ENCODE assay signal across 8 mouse cellular contexts in the genomic region with DNA sequence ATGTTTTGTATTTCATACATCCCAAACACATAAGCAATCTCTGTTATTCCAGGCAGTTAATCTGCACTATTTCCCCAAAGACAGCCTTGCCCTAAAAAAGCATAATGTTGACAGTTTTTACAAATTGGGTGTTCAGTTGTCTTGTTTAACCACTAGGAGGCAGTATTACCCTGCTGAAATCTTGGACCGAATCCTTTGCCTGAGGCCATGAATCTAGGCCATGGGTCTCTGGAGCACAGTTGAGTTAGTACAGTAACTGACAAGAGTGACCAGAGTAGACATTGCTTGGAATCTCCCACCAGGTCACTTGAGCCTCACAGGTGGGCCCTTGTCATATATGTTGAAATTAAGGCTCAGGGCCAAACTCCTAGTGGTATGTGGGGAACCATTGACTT. TPM values are rescaled to one million over a fixed set of nuclear protein-coding genes. Genes with fewer than 3 reads are reported as not detected.
DNase-seq lines count a peak whose midpoint lies in the region; ATAC-seq and TF ChIP-seq lines count a peak whose summit lies in the region.

No protein-coding gene starts in this region.

- no peak for TF ChIP-seq EP300 in stomach, postnatal 0 days (optimal IDR thresholded peaks at IDR 0.05)

- H3K9me3 ChIP-seq in midbrain, postnatal 0 days (ENCODE audit: low read length), result no peaks in the 10 kb centered on the region
- H3K9me3 ChIP-seq in midbrain, embryonic 13.5 days, result no peaks in the 10 kb centered on the region
- H3K9me3 ChIP-seq in hindbrain, embryonic 13.5 days, result no peaks in the 10 kb centered on the region
- H3K9me3 ChIP-seq in stomach, postnatal 0 days (ENCODE audit: control insufficient read depth, low read length), result no peaks in the 10 kb centered on the region

- no peaks in the 10 kb centered on the region for H3K27me3 ChIP-seq in midbrain, postnatal 0 days (ENCODE audit: insufficient read depth, low read length)
- no peaks in the 10 kb centered on the region for H3K27me3 ChIP-seq in midbrain, embryonic 13.5 days
- H3K27me3 ChIP-seq in hindbrain, embryonic 13.5 days, result no peaks in the 10 kb centered on the region
- no peaks in the 10 kb centered on the region for H3K27me3 ChIP-seq in stomach, postnatal 0 days (ENCODE audit: control insufficient read depth, insufficient read depth, low read length)

- no peak overlapping the region for H3K4me3 ChIP-seq in midbrain, postnatal 0 days (ENCODE audit: low read depth, low read length)
- H3K4me3 ChIP-seq in midbrain, embryonic 13.5 days (replicated peaks), result no peak overlapping the region
- no peak overlapping the region for H3K4me3 ChIP-seq in hindbrain, embryonic 13.5 days
- no peak overlapping the region for H3K4me3 ChIP-seq in stomach, postnatal 0 days (ENCODE audit: low read depth, low read length)

- peak; percentile 86 for TF ChIP-seq CTCF in midbrain, postnatal 0 days (IDR thresholded peaks at IDR 0.05)
- TF ChIP-seq CTCF in stomach, postnatal 0 days (IDR thresholded peaks at IDR 0.05; ENCODE audit: low read depth), result peak; percentile 86

- WGBS in midbrain, postnatal 0 days, result 34% methylated on average over 1 of the region's 1 CpGs
- 60% methylated on average over 1 of the region's 1 CpGs for WGBS in midbrain, embryonic 13.5 days
- WGBS in hindbrain, embryonic 13.5 days, result 69% methylated on average over 1 of the region's 1 CpGs
- WGBS in stomach, postnatal 0 days, result 49% methylated on average over 1 of the region's 1 CpGs

- H3K9ac ChIP-seq in midbrain, postnatal 0 days (replicated peaks; ENCODE audit: low read length, poor library complexity, severe bottlenecking), result no peak overlapping the region
- H3K9ac ChIP-seq in midbrain, embryonic 13.5 days (replicated peaks), result no peak overlapping the region
- H3K9ac ChIP-seq in hindbrain, embryonic 13.5 days, result no peak overlapping the region
- no peak overlapping the region for H3K9ac ChIP-seq in stomach, postnatal 0 days (ENCODE audit: low read length)

- 0 out of 2 replicates have a peak, but pooled peaks have one; percentile 8 for ATAC-seq in midbrain, postnatal 0 days (ENCODE audit: low FRiP score)
- ATAC-seq in midbrain, embryonic 13.5 days, result no peak
- no peak for ATAC-seq in hindbrain, embryonic 13.5 days (ENCODE audit: low FRiP score)
- ATAC-seq in stomach, postnatal 0 days (ENCODE audit: low FRiP score, low TSS enrichment), result peak; percentile 30; the same call in 1 of the 2 replicates

- H3K4me1 ChIP-seq in midbrain, postnatal 0 days (ENCODE audit: insufficient read depth, low read length), result no peaks in the 10 kb centered on the region
- no peaks in the 10 kb centered on the region for H3K4me1 ChIP-seq in midbrain, embryonic 13.5 days (replicated peaks)
- H3K4me1 ChIP-seq in hindbrain, embryonic 13.5 days (replicated peaks), result peaks cover 9% of the 10 kb centered on the region
- no peaks in the 10 kb centered on the region for H3K4me1 ChIP-seq in stomach, postnatal 0 days (replicated peaks; ENCODE audit: control insufficient read depth, insufficient read depth)

- peaks cover 26% of the 10 kb centered on the region; the same call in 1 of the 2 replicates for H3K36me3 ChIP-seq in midbrain, postnatal 0 days (ENCODE audit: insufficient read depth, low read length)
- peaks cover 71% of the 10 kb centered on the region for H3K36me3 ChIP-seq in midbrain, embryonic 13.5 days
- peaks cover 71% of the 10 kb centered on the region for H3K36me3 ChIP-seq in hindbrain, embryonic 13.5 days
- peaks cover 16% of the 10 kb centered on the region; the same call in 1 of the 2 replicates for H3K36me3 ChIP-seq in stomach, postnatal 0 days (ENCODE audit: control insufficient read depth, insufficient read depth, low read length)

- 0 out of 2 replicates have a peak overlapping the region, but pooled peaks have one; percentile 12 for H3K27ac ChIP-seq in midbrain, postnatal 0 days (ENCODE audit: low read depth, low read length)
- H3K27ac ChIP-seq in midbrain, embryonic 13.5 days, result no peak overlapping the region
- peak overlapping the region; percentile 61; the same call in 1 of the 2 replicates for H3K27ac ChIP-seq in hindbrain, embryonic 13.5 days
- H3K27ac ChIP-seq in stomach, postnatal 0 days (replicated peaks), result peak overlapping the region; percentile 75

- DNase-seq in heart, adult 11 months, result peak; percentile 88
- DNase-seq in heart, postnatal 4 days, result no peak
- peak; percentile 56 for DNase-seq in midbrain, postnatal 0 days (ENCODE audit: low spot score)
- DNase-seq in stomach, postnatal 0 days (ENCODE audit: low spot score), result peak; percentile 48
- DNase-seq in adrenal gland, postnatal 36 days, result no peak
- DNase-seq in left cerebral cortex, adult 11 months (ENCODE audit: low spot score), result no peak

- H3K4me2 ChIP-seq in midbrain, postnatal 0 days (ENCODE audit: low read depth, low read length, poor library complexity, severe bottlenecking), result no peak overlapping the region
- no peak overlapping the region for H3K4me2 ChIP-seq in midbrain, embryonic 13.5 days (replicated peaks)
- H3K4me2 ChIP-seq in hindbrain, embryonic 13.5 days, result no peak overlapping the region
- H3K4me2 ChIP-seq in stomach, postnatal 0 days (replicated peaks; ENCODE audit: low read depth), result no peak overlapping the region

RNA-seq across cellular contexts. Expression of gene Srsf3, which starts 12.5 kb away (rescaled TPM):
- 100 to 1,000 TPM; 224 to 227 TPM for total RNA-seq in heart, postnatal 4 days (2021)
- total RNA-seq in midbrain, postnatal 0 days (2014; rRNA removed), result 119 and 193 TPM in 2 replicates
- 284 and 296 TPM in 2 replicates for polyA plus RNA-seq in midbrain, postnatal 0 days (2015; fragmentation: Nextera tagmentation; extraction: Ambion mirVana)
- polyA plus RNA-seq in midbrain, embryonic 13.5 days (2015; fragmentation: Nextera tagmentation; extraction: Ambion mirVana), result 590 and 618 TPM in 2 replicates
- polyA plus RNA-seq in hindbrain, embryonic 13.5 days (2015; fragmentation: Nextera tagmentation; extraction: Ambion mirVana), result 506 and 515 TPM in 2 replicates
- 279 and 305 TPM in 2 replicates for polyA plus RNA-seq in stomach, postnatal 0 days (2015; fragmentation: Nextera tagmentation; extraction: Ambion mirVana)
- total RNA-seq in adrenal gland, postnatal 36 days (2021), result 100 to 1,000 TPM; 147 to 148 TPM

RNA-seq across cellular contexts. Expression of gene Stk38, which starts 37.1 kb away (rescaled TPM):
- total RNA-seq in heart, postnatal 4 days (2021), result 10 to 100 TPM; 64.3 to 67.4 TPM
- 44.2 and 58.1 TPM in 2 replicates for total RNA-seq in midbrain, postnatal 0 days (2014; rRNA removed)
- 42.1 and 47.9 TPM in 2 replicates for polyA plus RNA-seq in midbrain, postnatal 0 days (2015; fragmentation: Nextera tagmentation; extraction: Ambion mirVana)
- polyA plus RNA-seq in midbrain, embryonic 13.5 days (2015; fragmentation: Nextera tagmentation; extraction: Ambion mirVana), result 126 and 134 TPM in 2 replicates
- 111 and 122 TPM in 2 replicates for polyA plus RNA-seq in hindbrain, embryonic 13.5 days (2015; fragmentation: Nextera tagmentation; extraction: Ambion mirVana)
- polyA plus RNA-seq in stomach, postnatal 0 days (2015; fragmentation: Nextera tagmentation; extraction: Ambion mirVana), result 64.8 and 68.7 TPM in 2 replicates
- total RNA-seq in adrenal gland, postnatal 36 days (2021), result 10 to 100 TPM; 53.4 to 55.9 TPM

RNA-seq across cellular contexts. Expression of gene Cdkn1a, which starts 45.9 kb away (rescaled TPM):
- 10 to 100 TPM; 55.9 to 57.1 TPM for total RNA-seq in heart, postnatal 4 days (2021)
- total RNA-seq in midbrain, postnatal 0 days (2014; rRNA removed), result 44.4 and 57.7 TPM in 2 replicates
- polyA plus RNA-seq in midbrain, postnatal 0 days (2015; fragmentation: Nextera tagmentation; extraction: Ambion mirVana), result 220 and 237 TPM in 2 replicates
- 47.1 and 47.4 TPM in 2 replicates for polyA plus RNA-seq in midbrain, embryonic 13.5 days (2015; fragmentation: Nextera tagmentation; extraction: Ambion mirVana)
- polyA plus RNA-seq in hindbrain, embryonic 13.5 days (2015; fragmentation: Nextera tagmentation; extraction: Ambion mirVana), result 56.5 and 56.9 TPM in 2 replicates
- polyA plus RNA-seq in stomach, postnatal 0 days (2015; fragmentation: Nextera tagmentation; extraction: Ambion mirVana), result 484 and 502 TPM in 2 replicates
- total RNA-seq in adrenal gland, postnatal 36 days (2021), result 10 to 100 TPM; 22.1 to 78.4 TPM

Comparison
In these comparisons a context has a peak if more than half of its experiments do, and no peak if none do; other contexts are left out.
1. DNase-seq: peak in heart, adult 11 months (single experiment), midbrain, postnatal 0 days (single experiment) and stomach, postnatal 0 days (single experiment); none in heart, postnatal 4 days (single experiment), adrenal gland, postnatal 36 days (0 of 2) and left cerebral cortex, adult 11 months (single experiment).
2. ATAC-seq: peak in midbrain, postnatal 0 days (single experiment) and stomach, postnatal 0 days (single experiment); none in midbrain, embryonic 13.5 days (single experiment) and hindbrain, embryonic 13.5 days (single experiment).